Mouse (Mus musculus): ENCODE measurements at regions not wholly inside any gene's neighbourhood (a gene's known extent, or its start where the extent isn't known, plus 50 kb on each side); places are given as distances from the start of the nearest gene placed in this dataset.

- no peak for DNase-seq (ENCODE audit: low read depth in 1 of 2, low spot score in 2 of 2)
These were observed 159.1 kb upstream of the Kbtbd8 start for GRCm38 (mm10) chr6:94957990-94958389.

- DNase-seq (ENCODE audit: low read depth in 1 of 2, low spot score in 2 of 2) = no peak
These were observed 159.8 kb upstream of the Kbtbd8 start for GRCm38 (mm10) chr6:94957172-94957668.

- no peak for DNase-seq (ENCODE audit: low read depth in 1 of 2, low spot score in 2 of 2)
These were observed 162.5 kb upstream of the Kbtbd8 start for GRCm38 (mm10) chr6:94954580-94954979.

GRCm38 (mm10) chr6:94953658-94954057 lies 163.4 kb upstream of the Kbtbd8 start:
- DNase-seq (ENCODE audit: low read depth in 1 of 2, low spot score in 2 of 2) = no peak

- DNase-seq (ENCODE audit: low read depth in 1 of 2, low spot score in 2 of 2) = no peak
These were observed 164.9 kb upstream of the Kbtbd8 start for GRCm38 (mm10) chr6:94951971-94952768.

GRCm38 (mm10) chr6:94950944-94951343 lies 166.1 kb upstream of the Kbtbd8 start:
- DNase-seq (ENCODE audit: low read depth in 1 of 2, low spot score in 2 of 2) = no peak

GRCm38 (mm10) chr6:94950319-94950718 lies 166.7 kb upstream of the Kbtbd8 start:
- DNase-seq (ENCODE audit: low read depth in 1 of 2, low spot score in 2 of 2) = no peak

- no peak for DNase-seq (ENCODE audit: low read depth in 1 of 2, low spot score in 2 of 2)
These were observed 170.6 kb upstream of the Kbtbd8 start for GRCm38 (mm10) chr6:94946352-94946900.

- DNase-seq (ENCODE audit: low read depth in 1 of 2, low spot score in 2 of 2) = no peak
These were observed 171.3 kb upstream of the Kbtbd8 start for GRCm38 (mm10) chr6:94945715-94946114.

GRCm38 (mm10) chr6:94944196-94944595 lies 172.8 kb upstream of the Kbtbd8 start:
- DNase-seq (ENCODE audit: low read depth in 1 of 2, low spot score in 2 of 2) = no peak

GRCm38 (mm10) chr6:94938949-94939348 lies 178.1 kb upstream of the Kbtbd8 start:
- DNase-seq (ENCODE audit: low read depth in 1 of 2, low spot score in 2 of 2) = no peak

GRCm38 (mm10) chr6:94936206-94936605 lies 180.8 kb upstream of the Kbtbd8 start:
- DNase-seq (ENCODE audit: low read depth in 1 of 2, low spot score in 2 of 2) = no peak

GRCm38 (mm10) chr6:94935706-94936105 lies 181.3 kb upstream of the Kbtbd8 start:
- no peak for DNase-seq (ENCODE audit: low read depth in 1 of 2, low spot score in 2 of 2)

GRCm38 (mm10) chr6:94927811-94928210 lies 189.2 kb upstream of the Kbtbd8 start:
- DNase-seq (ENCODE audit: low read depth in 1 of 2, low spot score in 2 of 2) = no peak

GRCm38 (mm10) chr6:94926652-94927211 lies 190.3 kb upstream of the Kbtbd8 start:
- DNase-seq (ENCODE audit: low read depth in 1 of 2, low spot score in 2 of 2) = no peak

GRCm38 (mm10) chr6:94925408-94925807 lies 191.6 kb upstream of the Kbtbd8 start:
- no peak for DNase-seq (ENCODE audit: low read depth in 1 of 2, low spot score in 2 of 2)

- DNase-seq (ENCODE audit: low read depth in 1 of 2, low spot score in 2 of 2) = no peak
These were observed 192.6 kb upstream of the Kbtbd8 start for GRCm38 (mm10) chr6:94924338-94925039.

- DNase-seq (ENCODE audit: low read depth in 1 of 2, low spot score in 2 of 2) = no peak
These were observed 195.3 kb upstream of the Kbtbd8 start for GRCm38 (mm10) chr6:94921741-94922140.

GRCm38 (mm10) chr6:94920770-94921169 lies 196.3 kb upstream of the Kbtbd8 start:
- no peak for DNase-seq (ENCODE audit: low read depth in 1 of 2, low spot score in 2 of 2)

- DNase-seq (ENCODE audit: low read depth in 1 of 2, low spot score in 2 of 2) = no peak
These were observed 197.8 kb upstream of the Kbtbd8 start for GRCm38 (mm10) chr6:94919194-94919743.

GRCm38 (mm10) chr6:94915842-94916620 lies 201.0 kb upstream of the Kbtbd8 start:
- DNase-seq (ENCODE audit: low read depth in 1 of 2, low spot score in 2 of 2) = no peak

Data from monocyte, adult 2 months (primary cell).